Mouse (Mus musculus): ENCODE measurements around the gene Mthfd1l.
"Not testable (repeated sequence)": the region's sequence is repeated elsewhere in the genome, so short reads cannot be mapped to it uniquely, and the experiment has no call there.

Gene Mthfd1l

GRCm38 (mm10) chr10:4041691-4042090 is 68.8 kb downstream of the Mthfd1l start:
- DNase-seq (ENCODE audit: low spot score in 2 of 2), result peak in 1 of 2 experiments; percentile 34

GRCm38 (mm10) chr10:4044421-4044820 is 71.5 kb downstream of the Mthfd1l start:
- DNase-seq (ENCODE audit: low spot score in 2 of 2), result no peak

- DNase-seq (ENCODE audit: low spot score in 2 of 2), result no peak
Measured at GRCm38 (mm10) chr10:4046496-4046895, 73.6 kb downstream of the Mthfd1l start.

- DNase-seq (ENCODE audit: low spot score in 2 of 2), result no peak
Measured at GRCm38 (mm10) chr10:4047666-4048065, 74.7 kb downstream of the Mthfd1l start.

- no peak for DNase-seq (ENCODE audit: low spot score in 2 of 2)
Measured at GRCm38 (mm10) chr10:4050236-4050635, 77.3 kb downstream of the Mthfd1l start.

GRCm38 (mm10) chr10:4052711-4053110 is 79.8 kb downstream of the Mthfd1l start:
- DNase-seq (ENCODE audit: low spot score in 2 of 2), result no peak

GRCm38 (mm10) chr10:4053278-4054061 is 80.6 kb downstream of the Mthfd1l start:
- DNase-seq (ENCODE audit: low spot score in 2 of 2), result no peak

GRCm38 (mm10) chr10:4054589-4054988 is 81.7 kb downstream of the Mthfd1l start:
- no peak for DNase-seq (ENCODE audit: low spot score in 2 of 2)

GRCm38 (mm10) chr10:4057397-4057796 is 84.5 kb downstream of the Mthfd1l start:
- DNase-seq (ENCODE audit: low spot score in 2 of 2), result no peak

- DNase-seq (ENCODE audit: low spot score in 2 of 2), result no peak
Measured at GRCm38 (mm10) chr10:4057832-4058231, 84.9 kb downstream of the Mthfd1l start.

GRCm38 (mm10) chr10:4061071-4061987 is 88.4 kb downstream of the Mthfd1l start:
- DNase-seq (ENCODE audit: low spot score in 2 of 2), result no peak

- no peak for DNase-seq (ENCODE audit: low spot score in 2 of 2)
Measured at GRCm38 (mm10) chr10:4063537-4063936, 90.6 kb downstream of the Mthfd1l start.

GRCm38 (mm10) chr10:4065295-4066084 is 92.6 kb downstream of the Mthfd1l start:
- no peak for DNase-seq (ENCODE audit: low spot score in 2 of 2)

- DNase-seq (ENCODE audit: low spot score in 2 of 2), result no peak
Measured at GRCm38 (mm10) chr10:4069258-4069826, 96.4 kb downstream of the Mthfd1l start.

GRCm38 (mm10) chr10:4070061-4070460 is 97.1 kb downstream of the Mthfd1l start:
- no peak for DNase-seq (ENCODE audit: low spot score in 2 of 2)

GRCm38 (mm10) chr10:4071069-4071844 is 98.3 kb downstream of the Mthfd1l start:
- no peak for DNase-seq (ENCODE audit: low spot score in 2 of 2)

- no peak for DNase-seq (ENCODE audit: low spot score in 2 of 2)
Measured at GRCm38 (mm10) chr10:4071845-4072345, 99.0 kb downstream of the Mthfd1l start.

GRCm38 (mm10) chr10:4072491-4072890 is 99.6 kb downstream of the Mthfd1l start:
- not testable (repeated sequence) for DNase-seq (ENCODE audit: low spot score in 2 of 2)

GRCm38 (mm10) chr10:4078220-4078840 is 105.4 kb downstream of the Mthfd1l start:
- no peak for DNase-seq (ENCODE audit: low spot score in 2 of 2)

Data from frontal cortex, postnatal 10 days (tissue).